Mouse (Mus musculus) fat pad, adult 2 months (tissue): Measurements from ENCODE around the gene Ric8a.
A peak's percentile ranks its signal among the peaks of the same experiment; 100 is the strongest.

Experiments
- DNase-seq: peaks from one replicate; pipeline ENCODE4 v3.0.0-alpha.2; 2011; ENCODE audit warnings: low read depth, low spot score; ENCODE audit errors: extremely low read depth

Gene Ric8a

GRCm38 (mm10) chr7:140845683-140846082 lies 11.1 kb upstream of the Ric8a start:
- no peak for DNase-seq

GRCm38 (mm10) chr7:140846676-140847075 lies 10.1 kb upstream of the Ric8a start:
- DNase-seq: no peak

GRCm38 (mm10) chr7:140847755-140848580 lies 8.8 kb upstream of the Ric8a start, which contains the start of gene Odf3:
Odf3 (plus strand) TSS chr7:140847805.
- DNase-seq: no peak

- no peak for DNase-seq
Observed at GRCm38 (mm10) chr7:140848591-140848990, 8.2 kb upstream of the Ric8a start.

- DNase-seq: no peak
Observed at GRCm38 (mm10) chr7:140851916-140852315, 4.8 kb upstream of the Ric8a start.

GRCm38 (mm10) chr7:140853386-140853785 lies 3.4 kb upstream of the Ric8a start:
- no peak for DNase-seq

GRCm38 (mm10) chr7:140854483-140854882 lies 2.3 kb upstream of the Ric8a start:
- DNase-seq: no peak

GRCm38 (mm10) chr7:140855181-140855580 lies 1.6 kb upstream of the Ric8a start:
- DNase-seq: no peak

- peak; percentile 88 for DNase-seq
Observed at GRCm38 (mm10) chr7:140855860-140856784, 635 bp upstream of the Ric8a start, which contains the start of gene Gm45785. Gm45785 (minus strand) TSS chr7:140856331.

- no peak for DNase-seq
Observed at GRCm38 (mm10) chr7:140857550-140858505, 1.1 kb downstream of the Ric8a start, which contains the start of gene Bet1l. Bet1l (minus strand) TSS chr7:140857577.

- no peak for DNase-seq
Observed at GRCm38 (mm10) chr7:140858746-140859145, 2.0 kb downstream of the Ric8a start.

- no peak for DNase-seq
Observed at GRCm38 (mm10) chr7:140859997-140860396, 3.2 kb downstream of the Ric8a start.

- DNase-seq: no peak
Observed at GRCm38 (mm10) chr7:140860728-140861127, 4.0 kb downstream of the Ric8a start.

GRCm38 (mm10) chr7:140864761-140865160 lies 8.0 kb downstream of the Ric8a start:
- DNase-seq: no peak

- no peak for DNase-seq
Observed at GRCm38 (mm10) chr7:140874224-140874623, 17.5 kb downstream of the Ric8a start.

GRCm38 (mm10) chr7:140877364-140877763 lies 20.6 kb downstream of the Ric8a start:
- no peak for DNase-seq

- DNase-seq: no peak
Observed at GRCm38 (mm10) chr7:140879355-140879754, 22.6 kb downstream of the Ric8a start.

- no peak for DNase-seq
Observed at GRCm38 (mm10) chr7:140880419-140880818, 23.7 kb downstream of the Ric8a start.

GRCm38 (mm10) chr7:140880865-140881515 lies 24.2 kb downstream of the Ric8a start:
- no peak for DNase-seq
